Mouse (Mus musculus): Measurements from ENCODE around the gene Dapk2.
A peak's percentile ranks its signal among the peaks of the same experiment; 100 is the strongest.

Dapk2 gene

GRCm38 (mm10) chr9:66228456-66229151 is 70.6 kb downstream of the Dapk2 start:
- no peak for DNase-seq (ENCODE audit: low spot score in 2 of 2)

GRCm38 (mm10) chr9:66231820-66232479 is 73.9 kb downstream of the Dapk2 start:
- DNase-seq (ENCODE audit: low spot score in 2 of 2), result no peak

GRCm38 (mm10) chr9:66236615-66237014 is 78.6 kb downstream of the Dapk2 start:
- DNase-seq (ENCODE audit: low spot score in 2 of 2), result no peak

GRCm38 (mm10) chr9:66237742-66238141 is 79.7 kb downstream of the Dapk2 start:
- DNase-seq (ENCODE audit: low spot score in 2 of 2), result no peak

- DNase-seq (ENCODE audit: low spot score in 2 of 2), result no peak
Measured at GRCm38 (mm10) chr9:66239173-66239572, 81.2 kb downstream of the Dapk2 start.

GRCm38 (mm10) chr9:66239691-66240090 is 81.7 kb downstream of the Dapk2 start:
- DNase-seq (ENCODE audit: low spot score in 2 of 2), result no peak

- no peak for DNase-seq (ENCODE audit: low spot score in 2 of 2)
Measured at GRCm38 (mm10) chr9:66240493-66240892, 82.5 kb downstream of the Dapk2 start.

GRCm38 (mm10) chr9:66240991-66241390 is 83.0 kb downstream of the Dapk2 start:
- no peak for DNase-seq (ENCODE audit: low spot score in 2 of 2)

GRCm38 (mm10) chr9:66241722-66242121 is 83.7 kb downstream of the Dapk2 start:
- DNase-seq (ENCODE audit: low spot score in 2 of 2), result no peak

- DNase-seq (ENCODE audit: low spot score in 2 of 2), result no peak
Measured at GRCm38 (mm10) chr9:66243240-66243639, 85.2 kb downstream of the Dapk2 start.

- no peak for DNase-seq (ENCODE audit: low spot score in 2 of 2)
Measured at GRCm38 (mm10) chr9:66244079-66244478, 86.1 kb downstream of the Dapk2 start.

GRCm38 (mm10) chr9:66245707-66246106 is 87.7 kb downstream of the Dapk2 start:
- no peak for DNase-seq (ENCODE audit: low spot score in 2 of 2)

- DNase-seq (ENCODE audit: low spot score in 2 of 2), result no peak
Measured at GRCm38 (mm10) chr9:66249281-66249680, 91.3 kb downstream of the Dapk2 start.

GRCm38 (mm10) chr9:66251159-66251691 is 93.2 kb downstream of the Dapk2 start:
- DNase-seq (ENCODE audit: low spot score in 2 of 2), result no peak

GRCm38 (mm10) chr9:66261741-66262140 is 103.7 kb downstream of the Dapk2 start:
- DNase-seq (ENCODE audit: low spot score in 2 of 2), result no peak

GRCm38 (mm10) chr9:66263701-66264100 is 105.7 kb downstream of the Dapk2 start:
- no peak for DNase-seq (ENCODE audit: low spot score in 2 of 2)

- DNase-seq (ENCODE audit: low spot score in 2 of 2), result peak; percentile 47 to 67
Measured at GRCm38 (mm10) chr9:66265645-66266044, 107.6 kb downstream of the Dapk2 start.

GRCm38 (mm10) chr9:66266237-66267170 is 108.5 kb downstream of the Dapk2 start:
- peak in 1 of 2 experiments; percentile 36 for DNase-seq (ENCODE audit: low spot score in 2 of 2)

GRCm38 (mm10) chr9:66268804-66269203 is 110.8 kb downstream of the Dapk2 start:
- peak; percentile 13 to 24 for DNase-seq (ENCODE audit: low spot score in 2 of 2)

GRCm38 (mm10) chr9:66270038-66270437 is 112.0 kb downstream of the Dapk2 start:
- no peak for DNase-seq (ENCODE audit: low spot score in 2 of 2)

GRCm38 (mm10) chr9:66271726-66272125 is 113.7 kb downstream of the Dapk2 start:
- DNase-seq (ENCODE audit: low spot score in 2 of 2), result no peak

- DNase-seq (ENCODE audit: low spot score in 2 of 2), result no peak
Measured at GRCm38 (mm10) chr9:66273632-66274031, 115.6 kb downstream of the Dapk2 start.
